Mouse (Mus musculus) E14TG2a.4 (cell line): ENCODE measurements at regions not wholly inside any gene's neighbourhood (a gene's known extent, or its start where the extent isn't known, plus 50 kb on each side); places are given as distances from the start of the nearest gene placed in this dataset.

ENCODE experiments used
- H3K27me3 ChIP-seq: 2 replicates; pipeline ENCODE4 v1.6.1; 2014; ENCODE audit warnings: low read length, control low read depth; ENCODE audit not compliant: insufficient read depth
- H3K36me3 ChIP-seq: 2 replicates; pipeline ENCODE4 v1.6.1; 2014; ENCODE audit warnings: low read length, control low read depth; ENCODE audit not compliant: insufficient read depth
- H3K4me1 ChIP-seq: replicated peaks from 2 replicates; pipeline ENCODE4 v1.6.1; 2014; ENCODE audit warnings: low read depth, low read length, control low read depth
- H3K4me3 ChIP-seq: replicated peaks from 2 replicates; pipeline ENCODE4 v1.5.1; 2014; ENCODE audit warnings: mild to moderate bottlenecking, low read length
- H3K9me3 ChIP-seq: 2 replicates; pipeline ENCODE4 v1.6.1; 2014; ENCODE audit warnings: low read length, control low read depth
- CTCF ChIP-seq: conservative IDR thresholded peaks from 2 replicates; pipeline ENCODE4 v1.5.1; 2014; ENCODE audit warnings: low read length
- NANOG ChIP-seq: IDR thresholded peaks from 2 replicates; pipeline ENCODE4 v1.6.1; 2014; ENCODE audit warnings: borderline replicate concordance, low read length, mixed read lengths
- POU5F1 ChIP-seq: IDR thresholded peaks from 2 replicates; pipeline ENCODE4 v1.6.1; 2014; ENCODE audit warnings: low read length, borderline replicate concordance

DNA sequence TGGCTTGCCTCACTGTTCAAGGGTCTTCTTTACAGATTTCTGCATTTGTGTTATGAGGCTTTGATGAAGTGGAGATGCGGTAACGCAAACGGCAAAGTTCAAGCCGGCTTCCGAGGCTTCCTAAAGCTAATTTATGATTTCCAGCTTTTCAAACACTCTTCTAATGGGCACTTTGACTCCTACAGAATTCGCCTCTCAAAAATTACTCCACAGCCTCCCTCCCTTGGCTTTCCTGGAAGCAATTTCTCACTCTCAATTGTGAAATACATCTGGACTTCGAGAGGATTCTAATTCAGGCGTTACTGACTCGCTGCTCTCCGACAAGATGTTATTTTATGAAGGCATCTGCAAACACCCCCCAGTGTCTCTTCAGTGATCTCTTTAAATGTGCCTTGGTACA, 157.2 kb downstream of the Drd1 start:
- TF ChIP-seq CTCF (no peak), NANOG (no peak), POU5F1 (no peak)

DNA sequence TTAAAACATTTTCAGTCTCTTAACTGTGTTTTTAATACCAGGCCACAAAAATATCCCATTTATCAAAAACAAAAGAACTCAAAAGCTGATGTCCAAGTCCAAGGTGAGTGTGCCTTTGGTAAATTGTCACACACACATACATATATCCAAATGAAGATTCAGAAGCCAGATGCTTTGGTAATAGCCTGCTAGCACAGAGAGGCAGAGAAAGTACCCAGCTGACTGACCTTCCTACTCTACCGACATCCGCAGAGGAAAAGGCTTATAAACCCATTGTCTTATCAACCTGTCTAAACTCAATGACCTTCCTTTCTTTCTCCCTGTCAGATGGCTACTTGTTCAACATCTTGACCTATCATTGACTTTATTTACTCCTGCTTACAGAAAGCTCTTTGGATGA, 158.3 kb downstream of the Drd1 start:
- Histone ChIP-seq H3K4me1 (no peaks in the 10 kb centered on the region), H3K4me3 (no peak overlapping the region), H3K36me3 (no peaks in the 10 kb centered on the region), H3K27me3 (no peaks in the 10 kb centered on the region), H3K9me3 (peaks cover 28% of the 10 kb centered on the region)
- TF ChIP-seq NANOG: no peak
- no peak for TF ChIP-seq POU5F1
- no peak for TF ChIP-seq CTCF

More for the DNA sequence above, 157.2 kb downstream of the Drd1 start:
- Histone ChIP-seq H3K4me1 (no peaks in the 10 kb centered on the region), H3K27me3 (no peaks in the 10 kb centered on the region), H3K9me3 (peaks cover 28% of the 10 kb centered on the region), H3K36me3 (no peaks in the 10 kb centered on the region), H3K4me3 (no peak overlapping the region)

DNA sequence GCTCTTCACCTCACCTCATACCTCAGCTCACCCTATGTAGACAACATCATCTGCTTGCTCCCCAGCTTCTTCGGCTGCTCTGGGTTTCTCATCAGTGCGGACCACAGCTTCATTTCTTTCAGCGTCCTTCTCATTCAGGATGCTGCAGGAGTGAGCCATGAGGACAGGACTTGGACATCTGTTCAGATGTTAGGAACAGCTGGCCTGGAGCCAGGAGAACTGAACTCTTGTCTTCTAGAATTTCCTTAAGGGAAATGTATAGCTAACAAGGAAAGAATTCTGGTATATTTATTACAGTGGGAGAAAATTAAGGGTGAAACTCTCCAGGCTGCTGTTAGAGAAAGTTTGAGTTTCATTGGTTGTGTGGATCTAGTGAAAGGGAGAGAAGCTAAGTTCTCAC, 167.1 kb downstream of the Drd1 start:
- Histone ChIP-seq H3K4me1 (0 out of 2 replicates have a peak, but pooled peaks cover 2% of the 10 kb centered on the region), H3K36me3 (no peaks in the 10 kb centered on the region), H3K27me3 (peaks cover 6% of the 10 kb centered on the region), H3K9me3 (no peaks in the 10 kb centered on the region), H3K4me3 (no peak overlapping the region)
- TF ChIP-seq NANOG (no peak), CTCF (no peak), POU5F1 (no peak)

DNA sequence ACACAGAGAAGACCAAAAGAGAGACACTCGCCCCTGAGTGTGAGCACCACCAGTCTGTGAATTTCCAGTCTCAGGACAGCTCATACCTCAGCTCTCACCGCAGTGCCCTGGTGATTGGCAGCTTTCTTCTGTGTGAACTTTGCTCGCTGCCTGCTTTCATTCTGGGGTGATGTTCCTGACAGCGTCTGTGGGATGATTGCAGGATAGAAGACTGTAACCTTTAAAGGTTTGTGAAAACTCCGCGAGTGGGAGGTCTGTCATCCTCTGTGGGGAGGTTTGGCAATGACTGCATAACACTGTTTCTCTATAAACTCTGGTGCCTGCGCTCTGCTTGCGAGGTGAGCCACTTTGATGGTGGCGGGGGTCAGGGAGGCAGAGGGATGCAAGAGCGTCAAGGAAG, 169.7 kb downstream of the Drd1 start:
- TF ChIP-seq NANOG: no peak
- no peak for TF ChIP-seq POU5F1
- TF ChIP-seq CTCF: no peak

DNA sequence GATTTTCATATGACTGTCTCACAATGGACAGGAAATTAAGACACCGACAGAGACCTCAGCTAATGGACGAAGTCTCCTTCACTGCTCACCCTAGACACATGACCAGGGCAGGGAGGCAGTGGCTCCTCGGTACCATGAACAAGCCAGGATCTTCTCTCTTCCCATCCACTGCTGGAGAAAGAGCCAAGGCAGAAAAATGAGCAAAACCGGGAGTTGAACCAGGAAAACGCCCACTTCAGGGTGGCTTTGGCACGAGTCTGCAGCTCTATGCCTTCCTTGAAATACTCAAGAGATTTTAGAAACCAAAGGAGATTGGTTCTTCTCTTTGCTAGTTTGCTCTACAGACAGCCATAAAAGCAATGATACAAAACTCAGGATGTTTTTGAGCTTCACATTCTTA, 172.3 kb downstream of the Drd1 start:
- TF ChIP-seq NANOG (no peak), CTCF (no peak), POU5F1 (no peak)
- Histone ChIP-seq H3K36me3 (no peaks in the 10 kb centered on the region), H3K9me3 (no peaks in the 10 kb centered on the region), H3K27me3 (peaks cover 6% of the 10 kb centered on the region), H3K4me3 (no peak overlapping the region), H3K4me1 (no peaks in the 10 kb centered on the region)

More for the DNA sequence above, 169.7 kb downstream of the Drd1 start:
- no peaks in the 10 kb centered on the region for H3K36me3 ChIP-seq
- no peak overlapping the region for H3K4me3 ChIP-seq
- no peaks in the 10 kb centered on the region for H3K4me1 ChIP-seq
- peaks cover 6% of the 10 kb centered on the region for H3K27me3 ChIP-seq
- H3K9me3 ChIP-seq: no peaks in the 10 kb centered on the region

DNA sequence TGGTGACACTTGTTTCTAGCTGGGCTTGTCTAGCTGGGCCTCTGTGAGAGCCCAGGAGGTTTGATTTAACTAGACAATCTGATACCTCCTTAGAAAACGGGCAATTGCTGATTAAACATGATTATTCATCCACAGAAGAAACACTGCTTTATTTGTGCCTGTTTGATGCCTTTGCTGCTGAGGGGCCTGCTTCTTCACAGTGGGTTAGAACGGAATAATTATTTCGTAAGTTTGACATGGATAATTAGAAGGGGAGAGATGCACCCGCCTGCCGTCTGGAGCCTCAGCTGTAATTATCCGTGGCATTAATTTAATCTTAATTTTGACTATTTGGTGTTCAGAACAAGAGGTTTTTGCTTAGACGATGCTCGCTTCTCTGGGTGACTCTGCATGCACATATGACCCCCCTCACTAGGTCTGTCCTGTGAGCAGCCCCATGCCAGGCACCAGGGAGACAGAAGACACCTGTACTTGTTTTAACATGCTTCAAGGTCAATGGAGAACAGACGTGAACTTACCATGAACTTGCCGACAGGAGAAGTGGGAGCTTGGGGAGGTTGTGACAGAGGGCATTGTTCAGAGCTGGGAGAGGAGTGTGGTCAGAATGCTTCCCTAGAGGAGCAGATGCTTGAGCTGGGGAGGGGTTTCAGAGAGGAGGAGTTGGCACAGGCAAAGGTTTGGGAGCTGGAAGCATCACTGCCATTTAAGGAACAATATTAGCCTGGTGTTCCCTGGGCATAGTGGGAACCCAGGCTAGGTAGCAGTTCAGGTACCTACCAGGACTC, 174.8 kb downstream of the Drd1 start:
- H3K4me3 ChIP-seq: no peak overlapping the region
- peaks cover 5% of the 10 kb centered on the region; the same call in 1 of the 2 replicates for H3K4me1 ChIP-seq
- H3K36me3 ChIP-seq: no peaks in the 10 kb centered on the region
- TF ChIP-seq POU5F1 (no peak), NANOG (no peak), CTCF (no peak)
- H3K9me3 ChIP-seq: no peaks in the 10 kb centered on the region
- no peaks in the 10 kb centered on the region for H3K27me3 ChIP-seq

DNA sequence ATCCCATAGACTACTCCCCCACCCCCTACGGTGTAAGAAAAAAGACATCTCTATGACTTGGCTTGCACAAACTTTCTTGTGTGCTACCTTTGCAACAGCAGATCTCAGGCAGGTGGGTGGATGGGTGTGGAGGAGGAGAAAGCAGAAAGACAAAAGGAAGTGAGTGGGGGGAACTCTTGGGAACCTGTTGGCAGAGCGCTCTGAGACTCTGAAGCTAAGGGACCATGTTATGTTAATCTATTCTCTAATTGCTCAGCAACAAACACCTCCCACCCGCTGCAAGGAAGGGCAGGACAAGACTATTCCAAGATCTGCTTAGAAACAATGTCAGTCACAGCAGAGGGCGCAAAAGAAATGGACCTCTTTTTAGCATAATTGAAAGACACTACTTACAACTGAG, 180.0 kb downstream of the Drd1 start:
- no peak overlapping the region for H3K4me3 ChIP-seq
- H3K4me1 ChIP-seq: peaks cover 11% of the 10 kb centered on the region
- H3K36me3 ChIP-seq: no peaks in the 10 kb centered on the region
- no peaks in the 10 kb centered on the region for H3K27me3 ChIP-seq
- TF ChIP-seq POU5F1 (no peak), CTCF (no peak), NANOG (no peak)
- H3K9me3 ChIP-seq: peaks cover 46% of the 10 kb centered on the region

DNA sequence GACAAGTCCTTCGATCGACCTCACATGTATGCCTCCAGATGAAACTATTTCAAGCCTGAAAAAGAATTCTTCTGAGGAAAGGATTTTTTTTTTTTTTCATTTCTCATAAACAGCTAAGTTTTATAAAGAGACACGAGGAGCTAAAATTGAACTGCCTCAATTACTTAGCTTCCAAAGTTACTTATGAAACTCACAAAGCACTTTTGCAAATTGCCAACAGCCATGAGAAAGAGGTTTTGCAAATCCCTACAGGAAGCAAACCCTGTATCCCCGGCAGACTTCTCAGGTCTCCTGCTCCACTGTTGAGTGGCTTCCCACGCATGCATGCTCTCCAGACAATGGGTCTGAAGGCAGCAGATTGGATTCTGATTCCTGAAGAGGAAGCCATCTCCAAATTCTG, 190.2 kb downstream of the Drd1 start:
- Histone ChIP-seq H3K4me3 (no peak overlapping the region), H3K9me3 (peaks cover 9% of the 10 kb centered on the region), H3K4me1 (no peaks in the 10 kb centered on the region), H3K27me3 (no peaks in the 10 kb centered on the region), H3K36me3 (no peaks in the 10 kb centered on the region)
- TF ChIP-seq POU5F1 (no peak), NANOG (no peak), CTCF (no peak)

DNA sequence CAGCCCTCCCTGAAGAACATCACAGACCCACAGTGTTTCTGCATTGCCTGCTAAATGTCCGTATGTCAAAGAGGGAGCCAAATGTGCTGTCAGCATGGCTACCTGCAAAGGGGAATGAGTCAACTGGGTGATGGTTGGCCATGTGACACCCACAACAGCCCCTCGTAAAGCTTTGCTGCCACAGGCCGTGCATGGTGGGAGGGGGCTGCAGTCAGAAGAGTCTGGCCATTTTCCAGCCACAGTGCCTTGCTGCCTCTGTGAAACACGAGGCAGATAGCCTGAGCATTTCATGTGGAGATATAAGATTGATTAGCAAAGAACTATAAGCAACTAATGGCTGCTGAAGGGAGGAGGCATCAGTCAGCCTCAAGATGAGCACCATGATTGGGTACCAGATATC, 193.2 kb downstream of the Drd1 start:
- Histone ChIP-seq H3K36me3 (no peaks in the 10 kb centered on the region), H3K4me3 (no peak overlapping the region), H3K27me3 (no peaks in the 10 kb centered on the region), H3K9me3 (peaks cover 3% of the 10 kb centered on the region; the same call in 1 of the 2 replicates), H3K4me1 (no peaks in the 10 kb centered on the region)
- no peak for TF ChIP-seq POU5F1
- TF ChIP-seq NANOG: no peak
- TF ChIP-seq CTCF: no peak
